Mouse (Mus musculus) MEL (cell line): Measurements from ENCODE around the gene Parp11.

Source experiments
- BHLHE40 ChIP-seq: IDR thresholded peaks from 2 replicates; pipeline ENCODE4 v1.6.1; 2012; ENCODE audit warnings: low read depth, mild to moderate bottlenecking, inconsistent platforms, low read length, improper control_type of control experiment, borderline replicate concordance
- CTCF ChIP-seq, 3 experiments: IDR thresholded peaks in 2 of 3; conservative IDR thresholded peaks in 1 of 3; 2 replicates each; pipeline ENCODE4 v1.5.1; 2011 to 2012; ENCODE audit warnings: low read length in 3 of 3, low read depth in 2 of 3, mild to moderate bottlenecking in 2 of 3, improper control_type of control experiment in 1 of 3, inconsistent platforms in 1 of 3, mixed read lengths in 1 of 3, moderate library complexity in 1 of 3; ENCODE audit not compliant: control insufficient read depth in 1 of 3, insufficient read depth in 1 of 3, poor library complexity in 1 of 3, severe bottlenecking in 1 of 3
- EP300 ChIP-seq, 2 experiments: IDR thresholded peaks; 2 replicates each; pipeline ENCODE4 v1.6.1; 2011; ENCODE audit warnings: improper control_type of control experiment in 2 of 2, low read length in 2 of 2, low read depth in 1 of 2, mild to moderate bottlenecking in 1 of 2
- HCFC1 ChIP-seq: IDR thresholded peaks from 2 replicates; pipeline ENCODE4 v1.6.1; 2012; ENCODE audit warnings: low read depth, mild to moderate bottlenecking, inconsistent platforms, low read length, improper control_type of control experiment, moderate library complexity
- MAFK ChIP-seq: IDR thresholded peaks from 2 replicates; pipeline ENCODE4 v1.6.1; 2011; ENCODE audit warnings: low read depth, mild to moderate bottlenecking, low read length, improper control_type of control experiment, borderline replicate concordance
- MXI1 ChIP-seq: IDR thresholded peaks from 2 replicates; pipeline ENCODE4 v1.6.1; 2011; ENCODE audit warnings: mild to moderate bottlenecking, low read depth, low read length, improper control_type of control experiment
- NELFE ChIP-seq: IDR thresholded peaks from 2 replicates; pipeline ENCODE4 v1.6.1; 2011; ENCODE audit warnings: low read depth, low read length, improper control_type of control experiment
- POLR2A ChIP-seq, 2 experiments: IDR thresholded peaks; 2 replicates each; pipeline ENCODE4 v1.6.1; 2011 to 2012; ENCODE audit warnings: low read length in 2 of 2, mild to moderate bottlenecking in 2 of 2, control low read depth in 1 of 2, improper control_type of control experiment in 1 of 2, low read depth in 1 of 2, moderate library complexity in 1 of 2; ENCODE audit not compliant: control insufficient read depth in 1 of 2, insufficient read depth in 1 of 2, poor library complexity in 1 of 2
- TAL1 ChIP-seq: IDR thresholded peaks from 2 replicates; pipeline ENCODE4 v1.6.1; 2012; ENCODE audit warnings: mild to moderate bottlenecking, inconsistent platforms, low read length, moderate library complexity, mixed read lengths
- ZMIZ1 ChIP-seq: IDR thresholded peaks from 2 replicates; pipeline ENCODE4 v1.6.1; 2012; ENCODE audit warnings: low read depth, mild to moderate bottlenecking, inconsistent platforms, low read length, improper control_type of control experiment, moderate library complexity
- ZNF384 ChIP-seq: IDR thresholded peaks from 2 replicates; pipeline ENCODE4 v1.6.1; 2012; ENCODE audit warnings: low read depth, mild to moderate bottlenecking, inconsistent platforms, low read length, improper control_type of control experiment

- TF ChIP-seq CTCF (IDR thresholded peaks at IDR 0.05 in 2 of 3, conservative IDR thresholded peaks at IDR 0.05 in 1 of 3; ENCODE audit: control insufficient read depth in 1 of 3, insufficient read depth in 1 of 3, low read depth in 2 of 3, low read length in 3 of 3, poor library complexity in 1 of 3, severe bottlenecking in 1 of 3) (no peak; a peak in 1 of 6 replicates), ZNF384 (peak; percentile 43; the same call in 1 of the 2 replicates), NELFE (no peak), HCFC1 (no peak), MXI1 (peak; percentile 46; the same call in 1 of the 2 replicates), MAFK (no peak), POLR2A (IDR thresholded peaks at IDR 0.05; ENCODE audit: control insufficient read depth in 1 of 2, insufficient read depth in 1 of 2, low read depth in 1 of 2, low read length in 2 of 2, poor library complexity in 1 of 2) (no peak), BHLHE40 (peak; percentile 38; the same call in 1 of the 2 replicates), TAL1 (peak; percentile 90), ZMIZ1 (no peak), EP300 (IDR thresholded peaks at IDR 0.05; ENCODE audit: low read depth in 1 of 2, low read length in 2 of 2) (peak; percentile 92 to 94)
Measured at GRCm38 (mm10) chr6:127444466-127444865, 2.2 kb upstream of the Parp11 start.
